Mouse (Mus musculus): Measurements from ENCODE around the gene Krt42. TPM values are rescaled to one million over a fixed set of nuclear protein-coding genes. Genes with fewer than 3 reads are reported as not detected.

Krt42 gene
- polyA plus RNA-seq, 1 experiment from 2014 or later, result not detected

DNA sequence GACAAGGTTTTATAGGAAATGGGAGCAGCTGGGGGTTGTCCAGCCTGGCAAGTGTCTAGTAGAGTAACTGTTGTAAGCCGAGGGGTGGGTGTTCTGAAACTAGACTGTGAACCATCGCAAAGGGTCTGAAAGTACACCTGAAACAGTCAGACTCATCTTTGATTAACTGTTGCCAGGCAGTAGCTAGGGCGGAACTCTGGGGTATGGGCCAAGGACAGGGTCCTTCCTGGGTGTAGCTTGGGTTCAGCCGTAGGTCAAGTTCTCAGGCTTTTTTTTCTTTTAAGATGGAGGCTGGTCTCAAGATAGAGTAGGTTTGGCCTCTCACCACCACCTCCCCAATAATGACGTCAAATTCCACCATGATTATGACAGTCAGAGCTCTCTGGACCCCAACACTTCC, 38.2 kb upstream of the Krt42 start:
- Histone ChIP-seq H3K4me3 (replicated peaks; ENCODE audit: low read depth, low read length) (no peak overlapping the region), H3K4me2 (ENCODE audit: low read length) (no peak overlapping the region), H3K9ac (replicated peaks; ENCODE audit: low read length) (no peak overlapping the region), H3K4me1 (ENCODE audit: control insufficient read depth, insufficient read depth, low read length) (no peaks in the 10 kb centered on the region), H3K27ac (replicated peaks; ENCODE audit: low read depth, low read length) (no peak overlapping the region), H3K9me3 (ENCODE audit: control insufficient read depth, low read length) (no peaks in the 10 kb centered on the region), H3K27me3 (ENCODE audit: control insufficient read depth, insufficient read depth, low read length) (no peaks in the 10 kb centered on the region), H3K36me3 (ENCODE audit: control insufficient read depth, insufficient read depth, low read length) (no peaks in the 10 kb centered on the region)
- DNase-seq, result no peak
- ATAC-seq (ENCODE audit: low FRiP score, low TSS enrichment), result no peak
- 94% methylated on average over 5 of the region's 5 CpGs for WGBS

DNA sequence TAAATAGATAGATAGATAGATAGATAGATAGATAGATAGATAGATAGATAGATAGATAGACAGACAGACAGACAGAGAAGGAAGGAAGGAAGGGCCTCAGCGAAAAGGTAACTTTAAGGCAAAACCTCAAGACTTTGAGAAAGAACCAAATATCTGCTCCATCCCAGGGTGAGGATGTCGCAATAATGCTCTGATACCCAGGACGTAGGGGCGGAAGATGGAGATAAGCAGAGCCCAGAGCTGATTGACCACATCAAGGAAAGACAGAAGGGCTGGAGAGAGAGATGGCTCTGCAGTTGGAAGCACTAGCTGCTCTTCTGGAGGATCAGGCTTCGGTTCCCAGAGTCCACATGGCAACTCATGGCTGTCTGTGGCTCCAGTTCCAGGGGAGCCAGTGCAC, 31.6 kb upstream of the Krt42 start:
- Histone ChIP-seq H3K9ac (replicated peaks; ENCODE audit: low read length) (no peak overlapping the region), H3K4me1 (ENCODE audit: control insufficient read depth, insufficient read depth, low read length) (no peaks in the 10 kb centered on the region), H3K36me3 (ENCODE audit: control insufficient read depth, insufficient read depth, low read length) (no peaks in the 10 kb centered on the region), H3K27me3 (ENCODE audit: control insufficient read depth, insufficient read depth, low read length) (no peaks in the 10 kb centered on the region), H3K9me3 (ENCODE audit: control insufficient read depth, low read length) (no peaks in the 10 kb centered on the region), H3K4me3 (replicated peaks; ENCODE audit: low read depth, low read length) (no peak overlapping the region), H3K27ac (replicated peaks; ENCODE audit: low read depth, low read length) (no peak overlapping the region), H3K4me2 (ENCODE audit: low read length) (no peak overlapping the region)
- WGBS, result 90% methylated on average over 5 of the region's 5 CpGs
- DNase-seq, result no peak
- ATAC-seq (ENCODE audit: low FRiP score, low TSS enrichment), result no peak

DNA sequence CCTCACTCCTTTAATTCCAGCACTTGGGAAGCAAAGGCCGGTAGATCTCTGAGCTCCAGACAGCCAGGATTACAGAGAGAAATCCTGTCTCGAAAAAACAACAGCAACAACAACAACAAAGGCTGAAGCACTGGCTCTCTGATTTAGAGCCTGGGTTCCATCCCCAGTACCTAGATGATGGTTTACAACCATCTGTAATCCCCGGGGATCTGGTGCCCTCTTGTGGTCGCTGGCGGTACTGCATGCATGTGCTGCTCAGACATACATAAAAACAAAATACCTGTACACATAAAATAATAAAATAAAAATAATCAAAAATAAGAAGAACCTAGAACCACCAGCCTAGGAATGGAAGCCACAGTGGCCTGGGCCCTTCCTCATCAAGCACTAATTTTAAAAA, 30.6 kb upstream of the Krt42 start:
- Histone ChIP-seq H3K4me1 (ENCODE audit: control insufficient read depth, insufficient read depth, low read length) (no peaks in the 10 kb centered on the region), H3K4me2 (ENCODE audit: low read length) (no peak overlapping the region), H3K9me3 (ENCODE audit: control insufficient read depth, low read length) (no peaks in the 10 kb centered on the region), H3K27ac (replicated peaks; ENCODE audit: low read depth, low read length) (no peak overlapping the region), H3K4me3 (replicated peaks; ENCODE audit: low read depth, low read length) (no peak overlapping the region), H3K27me3 (ENCODE audit: control insufficient read depth, insufficient read depth, low read length) (no peaks in the 10 kb centered on the region), H3K9ac (replicated peaks; ENCODE audit: low read length) (no peak overlapping the region), H3K36me3 (ENCODE audit: control insufficient read depth, insufficient read depth, low read length) (no peaks in the 10 kb centered on the region)
- 11% methylated on average over 5 of the region's 5 CpGs for WGBS
- ATAC-seq (ENCODE audit: low FRiP score, low TSS enrichment) (no peak), DNase-seq (peak; percentile 85)

DNA sequence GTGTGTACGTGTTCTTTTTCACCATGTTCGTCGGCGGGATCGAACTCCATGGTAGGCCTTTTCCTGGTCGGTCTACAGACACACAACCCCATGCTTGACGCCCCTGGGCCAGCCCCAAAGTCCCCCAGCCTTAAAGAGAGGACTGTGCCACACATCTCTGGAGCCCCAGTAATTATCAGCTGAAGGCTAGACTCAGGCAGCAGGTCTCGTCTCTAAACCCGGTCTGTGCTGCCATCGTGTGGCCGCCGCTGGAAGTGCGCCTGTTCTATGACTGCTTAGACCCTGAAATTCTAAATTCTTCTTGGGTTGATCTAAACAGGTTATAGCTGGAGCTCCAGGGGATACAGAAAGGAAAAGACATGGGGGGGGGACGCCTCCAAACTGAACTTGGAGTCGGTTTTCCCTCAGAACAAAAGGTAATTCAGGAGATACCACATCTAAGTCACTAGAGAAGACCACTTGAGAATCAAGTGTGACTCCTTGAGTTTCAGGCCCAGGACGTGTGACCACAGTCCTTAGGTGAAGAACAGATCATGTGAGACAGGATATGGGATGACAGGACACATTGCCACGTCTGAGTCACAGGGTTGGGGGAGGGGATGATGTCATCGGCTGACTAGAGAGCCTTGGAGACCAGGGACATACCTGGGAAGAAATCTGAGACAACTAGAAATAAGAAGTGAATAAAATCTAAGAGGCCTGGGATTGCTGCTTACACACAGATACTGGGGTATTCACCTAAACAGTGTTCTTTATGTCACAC, 28.8 kb upstream of the Krt42 start:
- Histone ChIP-seq H3K9ac (replicated peaks; ENCODE audit: low read length) (no peak overlapping the region), H3K4me3 (replicated peaks; ENCODE audit: low read depth, low read length) (no peak overlapping the region), H3K27ac (replicated peaks; ENCODE audit: low read depth, low read length) (no peak overlapping the region), H3K4me1 (ENCODE audit: control insufficient read depth, insufficient read depth, low read length) (no peaks in the 10 kb centered on the region), H3K4me2 (ENCODE audit: low read length) (peak overlapping the region; percentile 34), H3K9me3 (ENCODE audit: control insufficient read depth, low read length) (no peaks in the 10 kb centered on the region), H3K27me3 (ENCODE audit: control insufficient read depth, insufficient read depth, low read length) (no peaks in the 10 kb centered on the region), H3K36me3 (ENCODE audit: control insufficient read depth, insufficient read depth, low read length) (no peaks in the 10 kb centered on the region)
- DNase-seq (peak; percentile 88), ATAC-seq (ENCODE audit: low FRiP score, low TSS enrichment) (peak; percentile 37; the same call in 1 of the 2 replicates)
- WGBS, result 21% methylated on average over 18 of the region's 18 CpGs

DNA sequence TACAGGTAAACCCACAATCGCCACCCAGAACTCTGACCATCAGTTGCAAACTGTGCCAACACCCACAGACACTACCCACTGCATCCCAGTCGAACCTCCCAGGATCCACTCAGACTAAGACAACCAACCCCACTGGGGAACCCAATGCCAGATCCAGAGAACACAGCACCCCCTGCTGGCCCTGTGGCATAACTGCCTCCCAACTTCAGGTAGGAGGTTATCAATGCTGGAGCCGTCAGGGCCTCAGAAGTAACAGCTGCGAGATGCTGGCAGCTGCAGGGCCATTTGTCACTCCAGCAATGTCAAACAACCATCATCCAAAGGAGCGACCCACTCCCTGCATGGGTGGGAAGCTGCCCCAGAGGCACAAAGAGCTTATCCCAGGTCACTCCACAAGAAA, 28.1 kb upstream of the Krt42 start:
- Histone ChIP-seq H3K27me3 (ENCODE audit: control insufficient read depth, insufficient read depth, low read length) (no peaks in the 10 kb centered on the region), H3K27ac (replicated peaks; ENCODE audit: low read depth, low read length) (no peak overlapping the region), H3K4me3 (replicated peaks; ENCODE audit: low read depth, low read length) (no peak overlapping the region), H3K4me1 (ENCODE audit: control insufficient read depth, insufficient read depth, low read length) (no peaks in the 10 kb centered on the region), H3K9ac (replicated peaks; ENCODE audit: low read length) (no peak overlapping the region), H3K9me3 (ENCODE audit: control insufficient read depth, low read length) (no peaks in the 10 kb centered on the region), H3K36me3 (ENCODE audit: control insufficient read depth, insufficient read depth, low read length) (no peaks in the 10 kb centered on the region), H3K4me2 (ENCODE audit: low read length) (peak overlapping the region; percentile 34)
- no peak for ATAC-seq (ENCODE audit: low FRiP score, low TSS enrichment)
- DNase-seq, result no peak
- WGBS, result 47% methylated on average over 5 of the region's 5 CpGs

DNA sequence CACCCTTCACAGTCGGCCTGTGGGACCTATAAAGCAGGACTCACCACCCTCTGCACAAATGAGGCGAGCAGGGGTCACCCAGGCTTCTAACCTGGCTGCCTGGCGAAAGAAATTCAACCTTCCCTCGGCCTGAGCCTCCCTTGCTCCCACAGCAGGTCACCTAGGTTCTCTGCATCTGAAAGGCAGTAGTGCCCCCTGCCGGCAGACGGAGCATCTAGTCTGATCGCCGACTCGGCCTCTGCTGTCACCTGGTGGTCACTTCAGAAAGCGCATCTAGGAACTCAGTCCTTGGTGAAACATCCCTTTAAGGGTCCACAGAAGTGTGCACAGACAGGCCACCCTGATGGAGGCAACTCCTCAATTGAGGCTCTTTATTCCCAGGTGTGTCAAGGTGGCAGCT, 25.6 kb upstream of the Krt42 start:
- DNase-seq, result peak; percentile 92
- Histone ChIP-seq H3K4me3 (replicated peaks; ENCODE audit: low read depth, low read length) (no peak overlapping the region), H3K27ac (replicated peaks; ENCODE audit: low read depth, low read length) (no peak overlapping the region), H3K36me3 (ENCODE audit: control insufficient read depth, insufficient read depth, low read length) (no peaks in the 10 kb centered on the region), H3K9me3 (ENCODE audit: control insufficient read depth, low read length) (no peaks in the 10 kb centered on the region), H3K4me1 (ENCODE audit: control insufficient read depth, insufficient read depth, low read length) (no peaks in the 10 kb centered on the region), H3K9ac (replicated peaks; ENCODE audit: low read length) (no peak overlapping the region), H3K4me2 (ENCODE audit: low read length) (peak overlapping the region; percentile 30), H3K27me3 (ENCODE audit: control insufficient read depth, insufficient read depth, low read length) (no peaks in the 10 kb centered on the region)
- no peak for ATAC-seq (ENCODE audit: low FRiP score, low TSS enrichment)
- 5% methylated on average over 10 of the region's 10 CpGs for WGBS

DNA sequence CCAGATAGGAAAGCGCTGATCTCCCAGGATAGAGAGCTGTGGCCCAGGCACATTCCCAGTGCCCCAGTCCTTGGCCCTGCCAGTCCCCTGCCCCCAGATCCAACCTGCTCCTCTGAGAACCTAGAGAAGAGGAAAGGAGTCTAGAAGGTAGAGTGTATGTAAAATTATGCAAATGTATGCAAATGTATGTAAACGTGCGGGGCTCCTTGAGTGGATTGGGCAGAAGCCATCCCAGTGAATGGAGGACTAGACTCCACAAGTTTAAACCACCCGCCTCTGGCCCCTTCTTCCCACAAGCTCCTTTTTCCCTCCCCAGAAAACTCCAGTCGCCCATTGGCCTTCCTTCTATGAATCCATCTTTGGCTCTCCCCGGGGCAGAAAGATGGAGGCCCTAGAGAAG, 23.2 kb upstream of the Krt42 start:
- DNase-seq (peak; percentile 36), ATAC-seq (ENCODE audit: low FRiP score, low TSS enrichment) (no peak; the same call in 1 of the 2 replicates)
- H3K36me3 ChIP-seq (ENCODE audit: control insufficient read depth, insufficient read depth, low read length), result no peaks in the 10 kb centered on the region
- H3K27me3 ChIP-seq (ENCODE audit: control insufficient read depth, insufficient read depth, low read length), result no peaks in the 10 kb centered on the region
- H3K9me3 ChIP-seq (ENCODE audit: control insufficient read depth, low read length), result no peaks in the 10 kb centered on the region
- WGBS, result 40% methylated on average over 6 of the region's 6 CpGs
- H3K27ac ChIP-seq (replicated peaks; ENCODE audit: low read depth, low read length), result no peak overlapping the region
- H3K4me3 ChIP-seq (replicated peaks; ENCODE audit: low read depth, low read length), result no peak overlapping the region
- no peaks in the 10 kb centered on the region for H3K4me1 ChIP-seq (ENCODE audit: control insufficient read depth, insufficient read depth, low read length)
- H3K9ac ChIP-seq (replicated peaks; ENCODE audit: low read length), result no peak overlapping the region
- H3K4me2 ChIP-seq (ENCODE audit: low read length), result no peak overlapping the region

DNA sequence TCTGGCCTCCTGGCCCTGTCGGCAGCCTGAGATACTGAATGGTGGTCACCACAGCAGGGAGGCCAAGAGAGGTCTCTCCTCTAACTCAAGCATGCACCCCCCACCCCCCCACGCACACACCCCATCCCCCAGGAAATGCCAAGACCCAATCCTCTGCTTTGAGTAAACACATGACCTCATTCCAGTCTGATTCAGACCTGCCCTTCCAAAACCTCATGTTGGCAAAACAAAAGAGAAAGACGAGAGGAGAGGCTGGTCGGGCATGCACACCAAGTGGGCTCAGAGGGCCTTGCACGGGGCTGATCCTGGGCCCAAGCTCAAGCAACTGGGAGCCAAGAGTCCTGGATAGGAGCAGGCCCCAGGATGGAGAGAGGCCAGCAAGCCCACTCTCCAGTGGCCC, 20.6 kb upstream of the Krt42 start:
- H3K27me3 ChIP-seq (ENCODE audit: control insufficient read depth, insufficient read depth, low read length), result no peaks in the 10 kb centered on the region
- no peak overlapping the region for H3K9ac ChIP-seq (replicated peaks; ENCODE audit: low read length)

DNA sequence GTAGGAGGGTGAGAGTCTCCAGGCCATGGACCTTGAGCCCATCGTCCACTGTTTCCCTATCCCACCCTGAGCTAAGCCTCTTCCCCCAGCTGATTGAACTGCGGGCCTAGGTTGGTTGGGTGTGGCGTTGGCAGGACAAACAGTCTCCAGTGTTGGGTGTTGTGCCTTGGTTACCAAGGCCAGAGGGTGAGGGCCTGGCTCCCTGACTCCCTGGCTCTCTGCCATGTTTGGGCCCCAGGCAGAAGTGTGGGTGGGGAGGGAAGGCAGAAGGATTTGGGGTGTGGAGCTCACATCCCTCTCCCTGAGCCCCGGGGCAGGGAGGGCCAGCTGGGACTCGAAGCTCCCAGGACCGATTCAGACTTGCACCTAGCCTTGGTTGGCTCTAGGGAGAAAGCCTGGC, 19.3 kb upstream of the Krt42 start:
- Histone ChIP-seq H3K9ac (replicated peaks; ENCODE audit: low read length) (no peak overlapping the region), H3K27ac (replicated peaks; ENCODE audit: low read depth, low read length) (no peak overlapping the region), H3K4me1 (ENCODE audit: control insufficient read depth, insufficient read depth, low read length) (no peaks in the 10 kb centered on the region), H3K27me3 (ENCODE audit: control insufficient read depth, insufficient read depth, low read length) (no peaks in the 10 kb centered on the region), H3K4me3 (replicated peaks; ENCODE audit: low read depth, low read length) (no peak overlapping the region), H3K36me3 (ENCODE audit: control insufficient read depth, insufficient read depth, low read length) (no peaks in the 10 kb centered on the region), H3K9me3 (ENCODE audit: control insufficient read depth, low read length) (no peaks in the 10 kb centered on the region), H3K4me2 (ENCODE audit: low read length) (no peak overlapping the region)
- ATAC-seq (ENCODE audit: low FRiP score, low TSS enrichment) (no peak), DNase-seq (no peak)
- 86% methylated on average over 6 of the region's 6 CpGs for WGBS

More for the DNA sequence above, 20.6 kb upstream of the Krt42 start:
- H3K9me3 ChIP-seq (ENCODE audit: control insufficient read depth, low read length), result no peaks in the 10 kb centered on the region
- no peaks in the 10 kb centered on the region for H3K4me1 ChIP-seq (ENCODE audit: control insufficient read depth, insufficient read depth, low read length)
- no peak overlapping the region for H3K4me2 ChIP-seq (ENCODE audit: low read length)
- no peaks in the 10 kb centered on the region for H3K36me3 ChIP-seq (ENCODE audit: control insufficient read depth, insufficient read depth, low read length)
- ATAC-seq (ENCODE audit: low FRiP score, low TSS enrichment) (no peak), DNase-seq (no peak)
- H3K4me3 ChIP-seq (replicated peaks; ENCODE audit: low read depth, low read length), result no peak overlapping the region
- WGBS, result 46% methylated on average over 5 of the region's 5 CpGs
- no peak overlapping the region for H3K27ac ChIP-seq (replicated peaks; ENCODE audit: low read depth, low read length)
